Mouse (Mus musculus): ENCODE data around the gene Alms1.
"Not testable (repeated sequence)": the region's sequence is repeated elsewhere in the genome, so short reads cannot be mapped to it uniquely, and the experiment has no call there.

The Alms1 gene

GRCm38 (mm10) chr6:85713105-85713504 lies 125.8 kb downstream of the Alms1 start, which contains the start of gene Nat8f7:
Gene Nat8f7, minus strand, starts transcription at chr6:85713205.
- DNase-seq (ENCODE audit: low read depth, low spot score): not testable (repeated sequence)
